Mouse (Mus musculus): ENCODE measurements around the gene Gm11011. TPM values are rescaled to one million over a fixed set of nuclear protein-coding genes. Genes with fewer than 3 reads are reported as not detected.

Gene Gm11011
- polyA plus RNA-seq, 1 experiment from 2014 or later: not detected

DNA sequence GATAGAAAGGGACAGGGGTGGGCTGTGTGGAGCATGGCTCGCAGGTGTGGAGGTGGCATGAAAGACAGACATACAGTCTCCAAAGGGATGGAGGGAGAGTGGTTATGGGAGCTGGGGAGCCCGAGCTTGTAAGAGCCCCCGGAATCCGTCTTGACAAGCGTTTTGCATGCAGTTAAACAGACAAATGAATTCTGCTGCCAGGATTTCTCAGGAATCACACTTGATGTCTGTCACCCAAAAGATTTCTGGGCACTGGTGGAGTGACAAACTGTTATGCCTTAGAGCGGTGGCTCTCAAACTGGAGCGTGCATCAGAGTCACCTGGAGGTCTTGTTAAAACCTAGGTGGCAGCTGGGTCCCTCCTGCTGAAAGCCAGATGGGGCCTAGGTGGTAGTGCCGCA is 10.4 kb upstream of the Gm11011 start:
- 83% methylated on average over 8 of the region's 8 CpGs for WGBS
- no peak for ATAC-seq (ENCODE audit: low read depth)
- Histone ChIP-seq H3K4me1 (ENCODE audit: control insufficient read depth, insufficient read depth, low read length) (no peaks in the 10 kb centered on the region), H3K9me3 (ENCODE audit: control insufficient read depth, low read length) (no peaks in the 10 kb centered on the region), H3K9ac (replicated peaks; ENCODE audit: low read depth, low read length) (no peak overlapping the region), H3K4me2 (ENCODE audit: low read depth, low read length) (no peak overlapping the region), H3K27ac (ENCODE audit: low read depth, low read length) (no peak overlapping the region), H3K27me3 (ENCODE audit: control insufficient read depth, insufficient read depth, low read length) (no peaks in the 10 kb centered on the region), H3K36me3 (ENCODE audit: control insufficient read depth, insufficient read depth, low read length) (no peaks in the 10 kb centered on the region), H3K4me3 (ENCODE audit: low read depth, low read length) (no peak overlapping the region)

DNA sequence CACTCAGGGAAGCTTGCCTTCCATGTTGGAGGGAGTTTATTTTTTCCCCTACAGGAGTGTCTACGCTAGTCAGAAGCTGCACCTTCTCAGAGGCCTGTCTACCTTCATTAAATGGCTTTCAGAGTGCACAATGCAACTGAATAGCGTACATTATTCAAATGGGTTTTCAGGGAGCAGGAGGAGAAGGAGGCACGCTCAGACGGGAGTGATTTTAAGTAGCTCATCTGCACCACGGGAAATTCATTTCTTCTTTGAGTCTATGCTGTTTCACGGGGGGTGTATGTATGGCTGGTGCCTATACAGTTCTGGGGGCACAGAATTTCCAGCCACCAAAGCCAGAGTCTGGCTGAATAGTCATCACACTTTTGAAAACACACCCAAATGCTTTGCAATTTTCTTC is 9.8 kb upstream of the Gm11011 start:
- H3K9me3 ChIP-seq (ENCODE audit: control insufficient read depth, low read length): no peaks in the 10 kb centered on the region
- no peak for ATAC-seq (ENCODE audit: low read depth)
- H3K27ac ChIP-seq (ENCODE audit: low read depth, low read length): no peak overlapping the region
- H3K4me2 ChIP-seq (ENCODE audit: low read depth, low read length): no peak overlapping the region
- no peak overlapping the region for H3K9ac ChIP-seq (replicated peaks; ENCODE audit: low read depth, low read length)
- H3K4me3 ChIP-seq (ENCODE audit: low read depth, low read length): no peak overlapping the region
- no peaks in the 10 kb centered on the region for H3K4me1 ChIP-seq (ENCODE audit: control insufficient read depth, insufficient read depth, low read length)
- no peaks in the 10 kb centered on the region for H3K27me3 ChIP-seq (ENCODE audit: control insufficient read depth, insufficient read depth, low read length)
- WGBS: 40% methylated on average over 6 of the region's 6 CpGs
- H3K36me3 ChIP-seq (ENCODE audit: control insufficient read depth, insufficient read depth, low read length): no peaks in the 10 kb centered on the region

DNA sequence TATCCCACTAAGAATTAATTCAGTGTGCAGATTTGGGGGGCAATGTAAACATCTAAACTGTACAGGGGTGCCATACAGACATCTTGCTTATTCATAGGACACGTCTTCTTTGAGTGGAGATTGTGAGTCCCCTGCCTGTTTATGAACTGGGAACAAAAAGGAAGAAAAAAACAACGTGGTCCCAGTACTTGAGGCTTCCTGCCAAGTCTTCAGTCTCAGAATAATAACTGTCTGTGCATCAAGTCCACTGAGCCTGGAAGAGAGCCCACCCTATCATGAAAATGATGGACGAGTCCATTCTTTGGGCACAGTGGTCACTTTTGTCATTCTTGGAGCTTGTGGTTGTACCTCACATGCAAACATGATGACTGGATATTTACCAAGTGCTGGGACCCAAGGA is 6.2 kb upstream of the Gm11011 start:
- H3K4me3 ChIP-seq (ENCODE audit: low read depth, low read length): no peak overlapping the region
- ATAC-seq (ENCODE audit: low read depth): no peak
- no peaks in the 10 kb centered on the region for H3K9me3 ChIP-seq (ENCODE audit: control insufficient read depth, low read length)
- no peaks in the 10 kb centered on the region for H3K4me1 ChIP-seq (ENCODE audit: control insufficient read depth, insufficient read depth, low read length)
- no peak overlapping the region for H3K27ac ChIP-seq (ENCODE audit: low read depth, low read length)
- H3K36me3 ChIP-seq (ENCODE audit: control insufficient read depth, insufficient read depth, low read length): no peaks in the 10 kb centered on the region
- 58% methylated on average over 3 of the region's 3 CpGs for WGBS
- no peak overlapping the region for H3K9ac ChIP-seq (replicated peaks; ENCODE audit: low read depth, low read length)
- H3K4me2 ChIP-seq (ENCODE audit: low read depth, low read length): no peak overlapping the region
- H3K27me3 ChIP-seq (ENCODE audit: control insufficient read depth, insufficient read depth, low read length): no peaks in the 10 kb centered on the region

DNA sequence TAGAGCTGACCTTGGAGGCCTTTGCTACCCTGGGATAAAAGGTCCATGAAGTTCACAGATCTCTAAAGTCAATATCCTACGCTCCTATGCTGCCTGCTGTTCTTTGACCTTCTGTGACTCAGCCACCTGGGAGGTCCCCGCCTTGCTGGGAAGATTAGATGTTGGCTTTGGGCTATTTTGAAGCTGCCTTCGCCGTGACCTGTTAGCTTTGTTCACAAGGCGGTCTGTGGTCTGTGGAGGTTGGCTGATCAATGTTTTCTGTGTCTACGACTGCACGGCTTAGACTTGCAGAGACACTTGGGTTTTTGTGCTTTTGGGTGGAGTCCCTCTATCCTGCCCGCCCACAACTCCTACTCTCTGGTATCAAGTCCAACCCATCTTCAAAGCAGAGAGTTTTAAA is 2.9 kb upstream of the Gm11011 start:
- H3K4me3 ChIP-seq (ENCODE audit: low read depth, low read length): no peak overlapping the region
- no peaks in the 10 kb centered on the region for H3K9me3 ChIP-seq (ENCODE audit: control insufficient read depth, low read length)
- no peak overlapping the region for H3K27ac ChIP-seq (ENCODE audit: low read depth, low read length)
- no peak for ATAC-seq (ENCODE audit: low read depth)
- 0 out of 2 replicates have a peak, but pooled peaks cover under 1% of the 10 kb centered on the region for H3K4me1 ChIP-seq (ENCODE audit: control insufficient read depth, insufficient read depth, low read length)
- no peak overlapping the region for H3K4me2 ChIP-seq (ENCODE audit: low read depth, low read length)
- 75% methylated on average over 8 of the region's 8 CpGs for WGBS
- no peak overlapping the region for H3K9ac ChIP-seq (replicated peaks; ENCODE audit: low read depth, low read length)
- H3K27me3 ChIP-seq (ENCODE audit: control insufficient read depth, insufficient read depth, low read length): no peaks in the 10 kb centered on the region
- no peaks in the 10 kb centered on the region for H3K36me3 ChIP-seq (ENCODE audit: control insufficient read depth, insufficient read depth, low read length)

DNA sequence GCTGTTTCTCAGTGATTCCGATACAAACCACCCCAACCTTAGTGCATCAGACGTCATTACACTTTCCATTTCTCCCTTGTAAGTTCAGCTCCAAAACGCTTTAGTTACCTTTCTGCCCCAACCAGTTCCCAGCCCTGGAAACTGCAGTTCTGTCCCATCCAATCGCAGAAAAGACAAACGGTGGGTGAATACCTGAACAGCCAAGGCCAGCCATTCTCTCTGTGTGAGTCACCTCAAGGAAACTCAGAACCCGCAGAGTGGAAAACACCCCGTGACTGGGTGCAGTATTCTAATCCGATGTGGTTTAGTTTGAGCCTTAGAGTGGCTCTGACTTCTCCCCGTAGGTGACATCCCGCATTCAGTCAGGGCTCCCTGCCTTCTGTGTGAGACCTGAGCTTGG is 2.2 kb upstream of the Gm11011 start:
- 92% methylated on average over 10 of the region's 10 CpGs for WGBS
- Histone ChIP-seq H3K4me3 (ENCODE audit: low read depth, low read length) (no peak overlapping the region), H3K9ac (replicated peaks; ENCODE audit: low read depth, low read length) (no peak overlapping the region)

DNA sequence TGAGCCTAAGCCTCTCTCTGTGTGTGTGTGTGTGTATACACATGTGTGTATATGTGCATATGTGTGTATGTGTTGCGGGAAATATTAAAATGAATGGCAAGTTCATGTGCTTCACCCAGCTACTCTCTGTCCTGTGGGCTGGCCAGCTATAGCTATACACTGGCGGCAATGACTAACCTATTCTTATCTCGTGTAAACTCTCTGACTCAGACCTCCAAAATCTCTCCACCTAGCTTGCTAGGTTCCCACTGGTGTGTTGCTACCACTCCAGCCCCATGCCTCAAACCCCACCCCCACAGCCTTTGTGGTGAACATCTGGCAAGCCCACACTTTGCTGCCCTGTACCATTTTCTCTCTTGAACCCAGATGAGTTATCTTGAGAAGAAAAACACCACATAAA is 857 bp downstream of the Gm11011 start:
- Histone ChIP-seq H3K9me3 (ENCODE audit: control insufficient read depth, low read length) (no peaks in the 10 kb centered on the region), H3K4me2 (ENCODE audit: low read depth, low read length) (no peak overlapping the region), H3K27ac (ENCODE audit: low read depth, low read length) (no peak overlapping the region), H3K4me1 (ENCODE audit: control insufficient read depth, insufficient read depth, low read length) (0 out of 2 replicates have a peak, but pooled peaks cover 4% of the 10 kb centered on the region), H3K36me3 (ENCODE audit: control insufficient read depth, insufficient read depth, low read length) (no peaks in the 10 kb centered on the region), H3K4me3 (ENCODE audit: low read depth, low read length) (no peak overlapping the region), H3K27me3 (ENCODE audit: control insufficient read depth, insufficient read depth, low read length) (no peaks in the 10 kb centered on the region), H3K9ac (replicated peaks; ENCODE audit: low read depth, low read length) (no peak overlapping the region)
- no peak for ATAC-seq (ENCODE audit: low read depth)
- 95% methylated on average over 3 of the region's 3 CpGs for WGBS

More for the DNA sequence above, 2.2 kb upstream of the Gm11011 start:
- H3K27ac ChIP-seq (ENCODE audit: low read depth, low read length): no peak overlapping the region
- H3K9me3 ChIP-seq (ENCODE audit: control insufficient read depth, low read length): no peaks in the 10 kb centered on the region
- no peaks in the 10 kb centered on the region for H3K36me3 ChIP-seq (ENCODE audit: control insufficient read depth, insufficient read depth, low read length)
- no peak for ATAC-seq (ENCODE audit: low read depth)
- 0 out of 2 replicates have a peak, but pooled peaks cover 4% of the 10 kb centered on the region for H3K4me1 ChIP-seq (ENCODE audit: control insufficient read depth, insufficient read depth, low read length)
- no peaks in the 10 kb centered on the region for H3K27me3 ChIP-seq (ENCODE audit: control insufficient read depth, insufficient read depth, low read length)
- no peak overlapping the region for H3K4me2 ChIP-seq (ENCODE audit: low read depth, low read length)

DNA sequence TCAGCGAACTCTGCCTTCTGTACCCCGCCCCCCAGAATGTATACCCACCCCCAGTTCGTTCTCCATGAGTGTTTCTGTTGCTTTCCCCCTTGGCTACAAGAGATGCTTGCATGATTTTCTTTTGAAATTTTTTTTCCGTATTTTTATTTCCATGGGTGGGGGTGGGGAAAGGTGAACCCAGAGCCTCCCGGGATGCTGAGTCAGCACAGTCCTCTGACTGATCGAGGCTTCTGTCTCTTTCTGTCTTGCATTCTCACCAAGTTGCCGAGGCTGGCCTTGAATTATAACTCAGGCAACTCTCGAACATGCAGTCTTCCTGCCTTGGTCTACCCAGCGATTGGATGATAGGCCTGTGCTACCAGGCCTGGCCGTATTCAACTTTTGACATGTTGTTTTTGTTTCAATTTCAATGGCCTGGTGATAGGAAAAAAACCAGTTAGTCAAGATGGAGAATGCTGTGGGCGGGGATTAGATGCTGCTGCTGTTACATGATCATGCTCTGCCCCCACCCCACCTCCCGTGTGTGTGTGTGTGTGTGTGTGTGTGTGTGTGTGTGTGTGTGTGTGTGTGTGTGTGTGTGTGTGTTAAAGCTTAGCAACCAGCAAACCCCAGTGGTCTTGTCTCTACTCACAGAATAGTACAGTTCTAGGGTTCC is 1.8 kb downstream of the Gm11011 start:
- ATAC-seq (ENCODE audit: low read depth): no peak
- no peak overlapping the region for H3K27ac ChIP-seq (ENCODE audit: low read depth, low read length)
- 0 out of 2 replicates have a peak, but pooled peaks cover 4% of the 10 kb centered on the region for H3K4me1 ChIP-seq (ENCODE audit: control insufficient read depth, insufficient read depth, low read length)

DNA sequence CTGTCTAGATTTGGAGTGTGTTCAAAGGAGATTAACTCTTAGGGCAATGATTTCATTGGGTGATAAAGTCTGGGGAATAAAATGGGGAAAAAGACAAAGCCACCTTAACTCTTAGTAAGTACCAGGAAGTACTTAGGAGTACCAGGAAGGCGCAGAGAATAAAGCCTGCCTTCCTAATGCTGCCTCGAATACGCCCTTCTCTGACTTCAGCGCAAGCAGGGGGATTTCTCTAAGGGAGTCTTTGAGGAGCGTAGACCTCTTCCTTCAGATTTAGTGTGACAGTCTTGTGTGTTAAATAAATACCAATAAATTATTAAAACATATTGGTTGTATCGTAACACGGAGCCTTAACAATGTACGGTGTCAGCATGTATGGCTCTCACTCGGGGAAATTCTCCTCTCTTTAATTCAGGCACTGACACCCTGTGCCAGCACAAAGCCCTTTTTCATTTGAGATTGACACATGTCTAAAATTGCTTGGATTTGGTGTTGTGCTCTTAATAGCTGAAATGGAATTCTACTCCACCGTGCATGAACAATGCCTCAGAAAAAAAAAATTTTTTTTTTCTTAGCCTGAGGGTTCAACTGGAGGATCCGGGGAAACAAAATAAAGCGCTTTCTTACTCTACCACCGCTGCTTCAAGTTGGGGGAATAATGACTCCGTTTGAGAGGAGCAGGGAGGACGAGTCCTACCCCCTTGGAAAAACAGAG is 2.6 kb downstream of the Gm11011 start:
- WGBS: 52% methylated on average over 15 of the region's 15 CpGs
- H3K4me2 ChIP-seq (ENCODE audit: low read depth, low read length): no peak overlapping the region
- no peak for ATAC-seq (ENCODE audit: low read depth)
- no peaks in the 10 kb centered on the region for H3K9me3 ChIP-seq (ENCODE audit: control insufficient read depth, low read length)
- H3K4me3 ChIP-seq (ENCODE audit: low read depth, low read length): no peak overlapping the region
- no peaks in the 10 kb centered on the region for H3K36me3 ChIP-seq (ENCODE audit: control insufficient read depth, insufficient read depth, low read length)
- no peak overlapping the region for H3K9ac ChIP-seq (replicated peaks; ENCODE audit: low read depth, low read length)
- H3K27me3 ChIP-seq (ENCODE audit: control insufficient read depth, insufficient read depth, low read length): no peaks in the 10 kb centered on the region
- H3K27ac ChIP-seq (ENCODE audit: low read depth, low read length): no peak overlapping the region; the same call in 1 of the 2 replicates
- H3K4me1 ChIP-seq (ENCODE audit: control insufficient read depth, insufficient read depth, low read length): 0 out of 2 replicates have a peak, but pooled peaks cover 4% of the 10 kb centered on the region

More for the DNA sequence above, 1.8 kb downstream of the Gm11011 start:
- Histone ChIP-seq H3K4me2 (ENCODE audit: low read depth, low read length) (no peak overlapping the region), H3K27me3 (ENCODE audit: control insufficient read depth, insufficient read depth, low read length) (no peaks in the 10 kb centered on the region), H3K4me3 (ENCODE audit: low read depth, low read length) (no peak overlapping the region), H3K36me3 (ENCODE audit: control insufficient read depth, insufficient read depth, low read length) (no peaks in the 10 kb centered on the region), H3K9ac (replicated peaks; ENCODE audit: low read depth, low read length) (no peak overlapping the region), H3K9me3 (ENCODE audit: control insufficient read depth, low read length) (no peaks in the 10 kb centered on the region)
- 75% methylated on average over 12 of the region's 12 CpGs for WGBS

DNA sequence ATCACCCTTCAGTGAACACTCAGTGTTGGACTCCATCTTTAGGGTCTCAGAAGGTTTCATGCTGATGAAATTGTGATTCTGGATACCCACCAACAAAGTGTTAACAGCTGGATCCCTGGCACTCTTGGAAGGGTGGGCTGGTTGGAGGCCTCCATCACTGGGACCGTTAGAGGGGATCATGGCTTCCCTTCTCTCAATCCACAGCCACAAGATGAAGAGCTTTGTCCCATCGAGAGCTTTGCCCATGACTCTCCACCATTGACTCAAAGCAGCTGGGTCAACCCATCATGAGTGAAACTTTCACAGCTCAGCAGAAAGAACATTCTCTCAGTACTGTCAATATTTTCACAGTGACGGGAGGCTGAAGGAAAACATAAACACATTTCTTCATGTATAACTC is 4.1 kb downstream of the Gm11011 start:
- no peaks in the 10 kb centered on the region for H3K27me3 ChIP-seq (ENCODE audit: control insufficient read depth, insufficient read depth, low read length)
- H3K4me3 ChIP-seq (ENCODE audit: low read depth, low read length): no peak overlapping the region
- H3K4me2 ChIP-seq (ENCODE audit: low read depth, low read length): no peak overlapping the region
- 81% methylated on average over 3 of the region's 3 CpGs for WGBS
- no peaks in the 10 kb centered on the region for H3K36me3 ChIP-seq (ENCODE audit: control insufficient read depth, insufficient read depth, low read length)
- H3K9me3 ChIP-seq (ENCODE audit: control insufficient read depth, low read length): no peaks in the 10 kb centered on the region
- ATAC-seq (ENCODE audit: low read depth): no peak
- H3K27ac ChIP-seq (ENCODE audit: low read depth, low read length): no peak overlapping the region
- no peak overlapping the region for H3K9ac ChIP-seq (replicated peaks; ENCODE audit: low read depth, low read length)
- H3K4me1 ChIP-seq (ENCODE audit: control insufficient read depth, insufficient read depth, low read length): 0 out of 2 replicates have a peak, but pooled peaks cover 4% of the 10 kb centered on the region
